Mouse (Mus musculus) neural tube, embryonic 12.5 days (tissue): ENCODE data around the gene Ddit4. TPM values are rescaled to one million over a fixed set of nuclear protein-coding genes. Genes with fewer than 3 reads are reported as not detected.
A peak's percentile ranks its signal among the peaks of the same experiment; 100 is the strongest.

Experiments
- ATAC-seq: fragments of 200-750 bp; cut with Nextera tagmentation; 2 replicates; pipeline ENCODE4 v1.8.0; 2017; ENCODE audit warnings: low read depth, mild to moderate bottlenecking, moderate TSS enrichment, moderate library complexity; ENCODE audit not compliant: low FRiP score
- H3K27ac ChIP-seq: fragments of 300-500 bp; sonication (generic); 2 replicates; pipeline ENCODE4 v1.5.1; 2016
- H3K27me3 ChIP-seq: fragments of 300-500 bp; sonication (generic); replicated peaks from 2 replicates; pipeline ENCODE4 v1.6.1; 2016; ENCODE audit warnings: mild to moderate bottlenecking
- H3K36me3 ChIP-seq: fragments of 300-500 bp; sonication (generic); 2 replicates; pipeline ENCODE4 v1.6.1; 2016; ENCODE audit warnings: mild to moderate bottlenecking
- H3K4me1 ChIP-seq: fragments of 300-500 bp; sonication (generic); 2 replicates; pipeline ENCODE4 v1.6.1; 2016
- H3K4me2 ChIP-seq: fragments of 300-500 bp; sonication (generic); replicated peaks from 2 replicates; pipeline ENCODE4 v1.6.1; 2016; ENCODE audit warnings: mild to moderate bottlenecking
- H3K4me3 ChIP-seq: fragments of 300-500 bp; sonication (generic); 2 replicates; pipeline ENCODE4 v1.5.1; 2016
- H3K9ac ChIP-seq: fragments of 300-500 bp; sonication (generic); 2 replicates; pipeline ENCODE4 v1.6.1; 2016; ENCODE audit warnings: mild to moderate bottlenecking
- H3K9me3 ChIP-seq: fragments of 300-500 bp; sonication (generic); 2 replicates; pipeline ENCODE4 v1.6.1; 2016; ENCODE audit warnings: mild to moderate bottlenecking
- WGBS: fragments of 180-500 bp; shearing (Covaris S2); methylation state at CpG from one replicate; pipeline ENCODE4 v1.1.7; 2016; 5-methylcytosine and 5-hydroxymethylcytosine counted together
- polyA plus RNA-seq: library from polyadenylated mRNA; unstranded; fragments of >200 nt; fragmentation: Nextera tagmentation; extraction: Ambion mirVana; gene quantifications from 2 replicates; pipeline ENCODE4 v1.2.1, GENCODE M21; 2016

The Ddit4 gene
- polyA plus RNA-seq, 1 experiment from 2014 or later = 78.9 TPM

GRCm38 (mm10) chr10:59943421-59943989 lies 8.1 kb downstream of the Ddit4 start:
- Histone ChIP-seq H3K4me3 (peak overlapping the region; percentile 13; the same call in 1 of the 2 replicates), H3K4me2 (peak overlapping the region; percentile 48)
- 54% methylated on average over 13 of the region's 13 CpGs for WGBS

GRCm38 (mm10) chr10:59942847-59943420 lies 8.7 kb downstream of the Ddit4 start:
- Histone ChIP-seq H3K9me3 (no peaks in the 10 kb centered on the region), H3K27ac (no peak overlapping the region), H3K4me3 (peak overlapping the region; percentile 13; the same call in 1 of the 2 replicates), H3K9ac (peak overlapping the region; percentile 26), H3K27me3 (no peaks in the 10 kb centered on the region; the same call in 1 of the 2 replicates), H3K4me2 (peak overlapping the region; percentile 48), H3K4me1 (peaks cover 17% of the 10 kb centered on the region), H3K36me3 (no peaks in the 10 kb centered on the region)
- WGBS = 3% methylated on average over 16 of the region's 16 CpGs
- peak; percentile 57; the same call in 1 of the 2 replicates for ATAC-seq

More at GRCm38 (mm10) chr10:59943421-59943989, 8.1 kb downstream of the Ddit4 start:
- Histone ChIP-seq H3K27ac (no peak overlapping the region), H3K9ac (no peak overlapping the region), H3K27me3 (no peaks in the 10 kb centered on the region; the same call in 1 of the 2 replicates), H3K4me1 (peaks cover 17% of the 10 kb centered on the region), H3K9me3 (no peaks in the 10 kb centered on the region), H3K36me3 (no peaks in the 10 kb centered on the region)
- peak; percentile 54 for ATAC-seq

- peak; percentile 51; the same call in 1 of the 2 replicates for ATAC-seq
- H3K27ac ChIP-seq = no peak overlapping the region
- H3K36me3 ChIP-seq = no peaks in the 10 kb centered on the region
- peak overlapping the region; percentile 48 for H3K4me2 ChIP-seq
- no peaks in the 10 kb centered on the region for H3K9me3 ChIP-seq
- H3K4me1 ChIP-seq = peaks cover 17% of the 10 kb centered on the region
- H3K4me3 ChIP-seq = no peak overlapping the region
- WGBS = 57% methylated on average over 21 of the region's 21 CpGs
- no peaks in the 10 kb centered on the region; the same call in 1 of the 2 replicates for H3K27me3 ChIP-seq
- H3K9ac ChIP-seq = peak overlapping the region; percentile 26
Observed at GRCm38 (mm10) chr10:59942281-59942846, 9.3 kb downstream of the Ddit4 start.

DNA sequence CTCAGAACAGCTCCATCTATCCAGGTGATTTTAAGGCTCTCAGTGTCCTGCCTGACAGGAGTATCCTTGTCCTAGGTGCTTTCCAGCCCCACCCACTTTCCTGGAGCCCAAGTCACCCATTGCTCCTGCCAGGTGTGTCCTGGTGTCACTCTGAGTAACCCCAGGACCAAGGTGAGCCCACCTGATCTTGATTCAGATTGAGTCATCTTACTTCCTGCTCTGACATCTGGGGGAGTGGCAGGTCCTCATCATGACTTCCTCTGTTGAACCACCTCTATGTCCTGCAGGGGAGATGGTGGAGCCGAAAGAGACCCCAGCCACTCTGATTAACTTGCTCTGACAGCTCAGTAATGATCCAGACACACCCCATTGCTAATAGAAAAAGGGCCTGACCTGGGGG lies 12.6 kb downstream of the Ddit4 start:
- H3K4me1 ChIP-seq = peaks cover 17% of the 10 kb centered on the region
- H3K27me3 ChIP-seq = no peaks in the 10 kb centered on the region; the same call in 1 of the 2 replicates
- no peak for ATAC-seq
- no peak overlapping the region for H3K27ac ChIP-seq
- no peaks in the 10 kb centered on the region for H3K36me3 ChIP-seq
- no peaks in the 10 kb centered on the region for H3K9me3 ChIP-seq
- H3K9ac ChIP-seq = no peak overlapping the region
- H3K4me3 ChIP-seq = no peak overlapping the region
- WGBS = 48% methylated on average over 1 of the region's 1 CpGs
- H3K4me2 ChIP-seq = no peak overlapping the region

DNA sequence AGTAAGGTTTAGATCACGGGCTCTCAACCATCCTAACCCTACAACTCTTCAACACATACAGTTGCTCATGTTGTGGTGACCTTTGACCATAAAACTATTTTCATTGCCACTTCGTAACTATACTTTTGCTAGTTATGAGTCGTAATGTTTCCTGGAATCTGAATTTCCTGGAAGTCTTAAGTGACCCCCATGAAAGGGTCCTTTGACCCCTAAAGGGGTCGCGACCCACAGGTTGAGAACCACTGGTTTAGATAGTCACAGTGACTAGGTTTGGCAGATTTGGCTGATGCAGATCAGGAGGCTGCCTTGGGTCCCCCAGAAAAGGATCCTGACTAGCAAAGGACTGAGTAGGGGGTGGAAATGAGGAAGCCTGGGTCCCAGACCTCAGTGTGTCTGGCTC lies 13.0 kb downstream of the Ddit4 start:
- Histone ChIP-seq H3K4me2 (no peak overlapping the region), H3K4me1 (peaks cover 17% of the 10 kb centered on the region), H3K9me3 (no peaks in the 10 kb centered on the region), H3K4me3 (no peak overlapping the region), H3K27me3 (no peaks in the 10 kb centered on the region; the same call in 1 of the 2 replicates), H3K9ac (no peak overlapping the region), H3K36me3 (no peaks in the 10 kb centered on the region), H3K27ac (no peak overlapping the region)
- WGBS = 83% methylated on average over 5 of the region's 5 CpGs
- ATAC-seq = no peak

DNA sequence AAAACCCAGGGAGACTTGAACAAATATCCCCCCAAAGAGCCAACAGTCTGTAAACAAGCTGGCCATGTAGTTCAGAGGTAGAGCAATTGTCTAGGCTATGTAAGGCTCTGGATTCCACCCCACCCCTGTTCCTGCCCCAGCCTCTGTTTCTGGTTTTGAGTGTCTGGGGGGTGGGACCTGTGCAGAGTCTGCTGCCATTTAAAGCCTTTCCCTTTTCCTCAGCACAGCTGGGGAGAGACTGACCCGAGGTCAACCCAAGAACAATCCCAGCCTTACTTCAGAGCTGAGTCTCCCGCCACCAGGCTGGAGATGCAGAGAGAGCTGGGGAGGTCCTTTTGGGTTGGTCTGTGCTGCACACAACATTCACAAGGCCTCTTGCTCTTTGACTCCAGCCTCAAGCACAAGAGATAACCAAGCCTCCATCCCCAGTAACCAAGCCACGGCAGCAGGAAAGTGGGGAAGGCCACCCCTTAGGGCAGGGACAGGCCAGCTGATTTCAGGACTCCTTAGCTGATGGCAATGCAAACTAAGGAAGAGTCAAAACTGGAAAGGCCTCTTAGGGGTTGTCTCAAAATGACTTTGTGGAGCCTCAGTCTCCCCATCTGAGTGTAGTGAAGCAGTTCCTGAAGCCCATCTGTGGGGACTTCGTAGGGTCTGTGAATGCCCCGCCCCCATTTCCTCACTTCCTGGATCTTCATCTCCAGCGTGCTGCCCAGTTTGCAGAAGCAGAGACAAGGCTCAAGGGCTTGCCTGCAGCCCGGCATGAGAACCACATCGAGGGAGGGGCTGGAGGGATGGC lies 15.4 kb downstream of the Ddit4 start:
- H3K27me3 ChIP-seq = no peaks in the 10 kb centered on the region
- no peaks in the 10 kb centered on the region for H3K4me1 ChIP-seq
- no peak overlapping the region for H3K4me2 ChIP-seq
- WGBS = 52% methylated on average over 8 of the region's 8 CpGs
- ATAC-seq = no peak
- no peak overlapping the region for H3K4me3 ChIP-seq
- H3K9me3 ChIP-seq = no peaks in the 10 kb centered on the region
- H3K9ac ChIP-seq = no peak overlapping the region
- no peak overlapping the region for H3K27ac ChIP-seq
- H3K36me3 ChIP-seq = no peaks in the 10 kb centered on the region

DNA sequence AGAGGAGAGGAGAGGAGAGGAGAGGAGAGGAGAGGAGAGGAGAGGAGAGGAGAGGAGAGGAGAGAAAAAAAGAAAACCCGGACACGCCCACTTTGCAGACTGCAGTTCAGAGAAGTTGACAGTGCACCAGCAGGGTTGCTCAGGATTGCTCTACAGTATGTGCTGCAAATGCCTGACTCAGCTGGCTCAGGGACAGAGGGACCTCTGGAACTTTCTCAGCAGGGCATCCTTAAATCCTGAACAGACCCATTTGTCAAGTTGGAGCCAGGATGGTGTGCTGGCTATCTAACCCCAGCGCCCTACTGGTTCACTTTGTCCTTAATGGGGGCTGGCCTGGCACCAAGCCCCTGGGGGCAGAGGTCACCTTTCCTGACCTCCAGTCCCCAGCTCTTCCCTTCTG lies 17.6 kb downstream of the Ddit4 start:
- no peak overlapping the region for H3K4me3 ChIP-seq
- H3K9ac ChIP-seq = no peak overlapping the region
- H3K36me3 ChIP-seq = no peaks in the 10 kb centered on the region
- no peak overlapping the region for H3K4me2 ChIP-seq
- H3K27me3 ChIP-seq = no peaks in the 10 kb centered on the region
- no peak overlapping the region for H3K27ac ChIP-seq
- no peak for ATAC-seq
- H3K9me3 ChIP-seq = no peaks in the 10 kb centered on the region
- 51% methylated on average over 3 of the region's 3 CpGs for WGBS
- H3K4me1 ChIP-seq = no peaks in the 10 kb centered on the region

DNA sequence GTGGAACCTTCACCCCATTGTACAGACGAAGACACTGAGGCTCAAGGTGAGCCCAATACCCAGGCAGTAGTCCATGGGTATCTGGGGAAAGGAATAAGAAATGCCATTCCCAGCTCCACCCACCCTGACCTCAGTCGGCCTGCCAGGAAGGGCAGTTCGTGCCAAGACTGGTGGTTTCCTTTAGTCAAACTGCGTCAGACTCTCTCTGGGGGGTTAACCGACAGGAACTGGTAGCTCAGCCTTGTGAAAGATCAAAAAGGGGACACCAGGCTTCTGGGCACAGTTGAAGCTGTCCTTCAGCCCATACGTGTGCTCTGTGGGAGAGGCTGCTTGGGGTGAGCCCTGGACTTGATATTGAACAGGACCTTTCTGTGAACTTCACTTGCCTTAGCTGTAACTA lies 19.1 kb downstream of the Ddit4 start:
- no peak for ATAC-seq
- Histone ChIP-seq H3K36me3 (no peaks in the 10 kb centered on the region), H3K4me3 (no peak overlapping the region), H3K9me3 (no peaks in the 10 kb centered on the region), H3K9ac (no peak overlapping the region), H3K4me2 (no peak overlapping the region), H3K27ac (no peak overlapping the region), H3K4me1 (no peaks in the 10 kb centered on the region), H3K27me3 (no peaks in the 10 kb centered on the region)
- 83% methylated on average over 6 of the region's 6 CpGs for WGBS

- Histone ChIP-seq H3K9me3 (no peaks in the 10 kb centered on the region), H3K4me2 (no peak overlapping the region; the same call in 1 of the 2 replicates), H3K36me3 (no peaks in the 10 kb centered on the region), H3K4me1 (no peaks in the 10 kb centered on the region), H3K9ac (no peak overlapping the region), H3K27ac (no peak overlapping the region), H3K27me3 (no peaks in the 10 kb centered on the region), H3K4me3 (no peak overlapping the region)
- ATAC-seq = no peak
- 32% methylated on average over 10 of the region's 10 CpGs for WGBS
Observed at GRCm38 (mm10) chr10:59930996-59931395, 20.6 kb downstream of the Ddit4 start.

- Histone ChIP-seq H3K27ac (no peak overlapping the region), H3K9ac (no peak overlapping the region), H3K9me3 (no peaks in the 10 kb centered on the region), H3K4me1 (no peaks in the 10 kb centered on the region), H3K36me3 (no peaks in the 10 kb centered on the region), H3K27me3 (no peaks in the 10 kb centered on the region), H3K4me2 (no peak overlapping the region), H3K4me3 (no peak overlapping the region)
- ATAC-seq = no peak
- 87% methylated on average over 7 of the region's 7 CpGs for WGBS
Observed at GRCm38 (mm10) chr10:59929205-59929604, 22.4 kb downstream of the Ddit4 start.

DNA sequence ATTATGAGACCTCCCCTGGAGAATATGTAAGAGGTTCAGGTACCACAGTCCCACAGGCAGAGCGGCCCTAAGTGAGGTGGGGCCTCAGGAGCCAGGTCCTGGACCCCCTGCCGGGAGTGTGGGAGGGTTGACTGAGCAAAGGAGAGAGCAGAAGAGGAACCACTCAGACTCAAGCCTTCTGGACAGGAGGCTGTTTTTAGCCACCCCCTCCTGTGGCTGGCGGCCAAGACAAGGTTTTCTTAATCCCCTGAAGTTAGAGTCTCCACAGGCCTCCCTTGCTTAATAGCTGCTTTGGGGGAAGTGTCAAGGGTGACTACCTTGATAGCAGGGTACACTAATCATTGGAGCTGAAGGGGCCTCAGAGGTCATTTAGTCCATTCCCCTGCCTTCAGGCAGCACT lies 27.3 kb downstream of the Ddit4 start:
- Histone ChIP-seq H3K4me2 (no peak overlapping the region), H3K27ac (no peak overlapping the region), H3K4me1 (peaks cover 21% of the 10 kb centered on the region), H3K9me3 (no peaks in the 10 kb centered on the region), H3K9ac (no peak overlapping the region), H3K4me3 (no peak overlapping the region), H3K27me3 (no peaks in the 10 kb centered on the region), H3K36me3 (no peaks in the 10 kb centered on the region)
- ATAC-seq = no peak
- WGBS = 38% methylated on average over 3 of the region's 3 CpGs

DNA sequence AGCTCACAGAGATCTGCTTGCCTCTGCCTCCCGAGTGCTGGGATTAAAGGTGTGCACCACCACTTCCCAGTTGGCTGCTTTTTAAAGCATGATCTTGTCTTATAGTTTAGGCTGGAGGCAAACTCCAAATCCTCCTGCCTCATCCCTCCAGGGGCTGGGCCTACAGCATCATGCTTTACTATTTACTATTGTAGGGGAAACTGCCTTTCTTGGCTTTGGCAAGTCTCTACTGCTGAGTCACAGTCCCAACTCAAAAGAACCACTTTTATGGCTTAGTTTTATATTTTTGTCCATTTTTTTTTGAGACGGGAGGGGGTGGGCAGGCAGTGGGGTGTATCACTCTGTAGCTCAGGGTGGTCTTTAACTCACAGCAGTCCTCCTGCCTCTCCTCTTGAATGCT lies 28.1 kb downstream of the Ddit4 start:
- H3K9ac ChIP-seq = no peak overlapping the region
- no peaks in the 10 kb centered on the region for H3K36me3 ChIP-seq
- no peak overlapping the region for H3K27ac ChIP-seq
- H3K27me3 ChIP-seq = no peaks in the 10 kb centered on the region
- WGBS = 84% methylated on average over 2 of the region's 2 CpGs
- H3K4me1 ChIP-seq = peaks cover 21% of the 10 kb centered on the region
- H3K4me3 ChIP-seq = no peak overlapping the region
- no peak overlapping the region for H3K4me2 ChIP-seq
- no peaks in the 10 kb centered on the region for H3K9me3 ChIP-seq
- ATAC-seq = no peak
